Mouse (Mus musculus): ENCODE results near the gene Arhgap24.
A peak's percentile ranks its signal among the peaks of the same experiment; 100 is the strongest.

Arhgap24 gene

GRCm38 (mm10) chr5:102502333-102502732 lies 21.1 kb downstream of the Arhgap24 start:
- DNase-seq (ENCODE audit: low spot score), result no peak

DNA sequence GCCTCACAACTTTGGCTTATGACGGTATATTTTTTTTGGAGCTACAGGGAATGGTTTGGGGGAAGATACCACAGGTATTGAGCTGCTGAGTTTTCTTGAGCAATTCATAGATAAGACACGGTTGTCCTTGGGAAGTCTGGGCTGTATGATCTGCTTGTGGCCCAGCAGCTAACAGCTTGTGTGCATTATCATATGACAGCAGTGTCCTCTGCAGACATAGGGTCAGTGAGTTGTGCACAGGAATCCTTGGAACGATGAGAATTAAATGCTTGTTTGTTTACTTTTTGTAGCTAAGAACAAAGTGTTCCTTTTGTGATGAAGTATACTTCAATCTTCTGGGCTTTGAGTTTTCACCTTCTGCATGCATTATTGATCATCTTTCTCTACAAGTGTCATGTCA lies 21.9 kb downstream of the Arhgap24 start:
- no peak for DNase-seq (ENCODE audit: low spot score)

- DNase-seq (ENCODE audit: low spot score), result no peak
Measured at GRCm38 (mm10) chr5:102503868-102504267, 22.7 kb downstream of the Arhgap24 start.

DNA sequence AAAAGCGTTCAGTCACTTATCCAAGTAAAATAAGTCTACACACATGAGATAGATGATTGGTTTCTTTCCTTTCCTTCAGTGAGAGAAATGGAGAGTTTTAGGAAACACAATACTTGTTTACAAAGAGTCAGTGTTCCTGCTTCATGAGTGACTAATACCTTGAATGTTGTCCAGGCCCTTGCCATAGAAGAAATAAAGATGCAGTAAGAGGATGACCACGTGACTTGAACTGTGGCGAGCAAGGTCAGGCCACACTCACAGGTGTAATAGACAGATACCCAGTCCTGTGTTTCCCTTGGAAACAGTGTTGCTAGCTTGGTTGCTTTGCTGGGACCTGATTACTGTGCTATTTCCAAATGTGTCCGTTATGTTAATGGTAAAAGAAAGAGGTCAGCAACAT lies 23.4 kb downstream of the Arhgap24 start:
- no peak for DNase-seq (ENCODE audit: low spot score)

- DNase-seq (ENCODE audit: low spot score), result no peak
Measured at GRCm38 (mm10) chr5:102508162-102508561, 27.0 kb downstream of the Arhgap24 start.

GRCm38 (mm10) chr5:102509381-102509780 lies 28.2 kb downstream of the Arhgap24 start:
- DNase-seq (ENCODE audit: low spot score), result peak; percentile 49

DNA sequence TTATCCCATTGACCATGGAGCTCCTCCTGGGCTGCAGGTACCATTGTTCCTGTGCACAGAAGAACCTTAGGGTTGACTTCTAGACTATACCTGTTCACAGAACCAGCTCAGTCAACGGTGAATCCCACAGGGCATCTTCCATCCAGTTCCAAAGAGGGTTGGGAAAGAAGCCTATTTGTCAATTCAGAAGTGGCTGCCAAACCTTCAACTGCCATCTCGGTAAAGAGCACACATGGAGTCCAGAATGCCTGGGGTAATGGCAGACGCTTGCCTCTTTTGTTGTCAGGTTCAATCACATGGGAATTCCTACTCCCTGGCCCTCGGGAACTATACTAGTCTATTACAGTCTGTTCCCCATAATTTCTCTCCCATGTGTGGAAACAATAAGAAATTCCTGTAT lies 30.5 kb downstream of the Arhgap24 start:
- no peak for DNase-seq (ENCODE audit: low spot score)

DNA sequence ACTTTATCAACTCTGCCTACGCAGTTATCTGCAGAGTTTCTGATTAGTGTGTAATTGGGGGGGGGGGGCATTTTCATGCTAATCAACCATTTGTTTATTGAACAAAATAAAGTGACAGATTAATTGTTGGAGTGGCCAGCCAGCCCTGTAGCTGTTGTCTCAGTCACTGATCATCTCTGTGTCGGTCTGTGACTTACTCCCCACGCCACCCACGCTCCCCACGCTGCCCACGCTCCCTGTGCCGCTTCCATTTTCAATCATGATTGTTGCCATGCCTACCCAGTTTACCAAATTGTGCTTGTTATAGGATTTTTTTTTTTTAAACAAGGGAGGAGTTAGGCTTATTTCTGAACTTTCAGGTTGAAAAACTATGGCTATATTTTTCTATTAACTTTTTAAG lies 34.3 kb downstream of the Arhgap24 start:
- DNase-seq (ENCODE audit: low spot score), result peak; percentile 49

- no peak for DNase-seq (ENCODE audit: low spot score)
Measured at GRCm38 (mm10) chr5:102520506-102520905, 39.3 kb downstream of the Arhgap24 start.

DNA sequence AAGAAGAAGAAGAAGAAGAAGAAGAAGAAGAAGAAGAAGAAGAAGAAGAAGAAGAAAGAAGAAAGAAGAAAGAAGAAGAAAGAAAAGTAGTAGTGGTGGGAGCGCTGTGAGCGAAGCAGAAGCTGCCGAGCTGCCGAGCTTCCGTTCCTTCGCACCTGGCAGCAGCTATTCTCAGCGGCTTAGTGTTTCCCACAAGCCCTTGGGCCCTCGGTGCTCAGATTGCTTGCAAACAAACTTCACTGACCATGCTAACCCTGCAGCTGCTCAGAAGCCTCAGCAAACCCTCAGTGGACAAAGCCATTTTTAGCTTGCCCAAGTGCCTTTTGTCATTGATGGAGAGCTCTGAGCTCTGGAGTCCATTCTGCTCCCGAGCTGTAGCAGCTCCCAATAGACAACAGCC lies 54.1 kb downstream of the Arhgap24 start:
- no peak for DNase-seq (ENCODE audit: low spot score)

DNA sequence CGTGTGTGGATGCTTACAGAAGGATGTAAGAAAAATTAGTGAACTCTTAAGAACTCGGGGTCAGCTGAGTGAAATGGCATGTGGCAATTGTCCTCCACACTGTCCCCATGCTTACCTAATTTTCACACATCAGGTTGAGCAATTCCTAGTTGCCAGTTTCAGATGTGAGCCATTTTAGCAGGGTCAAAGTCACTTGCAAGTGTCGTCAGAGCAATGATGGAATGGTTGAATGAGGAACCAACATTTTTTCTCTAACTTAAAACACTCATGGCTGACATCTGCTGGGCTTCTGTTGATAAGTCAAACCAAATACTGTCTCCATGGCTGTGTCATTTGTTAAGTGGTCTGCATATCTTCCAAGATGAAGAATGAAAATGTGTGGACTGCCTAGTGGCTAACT lies 56.6 kb downstream of the Arhgap24 start:
- DNase-seq (ENCODE audit: low spot score), result no peak

GRCm38 (mm10) chr5:102546296-102546695 lies 65.1 kb downstream of the Arhgap24 start:
- no peak for DNase-seq (ENCODE audit: low spot score)

GRCm38 (mm10) chr5:102547786-102548185 lies 66.6 kb downstream of the Arhgap24 start:
- DNase-seq (ENCODE audit: low spot score), result no peak

DNA sequence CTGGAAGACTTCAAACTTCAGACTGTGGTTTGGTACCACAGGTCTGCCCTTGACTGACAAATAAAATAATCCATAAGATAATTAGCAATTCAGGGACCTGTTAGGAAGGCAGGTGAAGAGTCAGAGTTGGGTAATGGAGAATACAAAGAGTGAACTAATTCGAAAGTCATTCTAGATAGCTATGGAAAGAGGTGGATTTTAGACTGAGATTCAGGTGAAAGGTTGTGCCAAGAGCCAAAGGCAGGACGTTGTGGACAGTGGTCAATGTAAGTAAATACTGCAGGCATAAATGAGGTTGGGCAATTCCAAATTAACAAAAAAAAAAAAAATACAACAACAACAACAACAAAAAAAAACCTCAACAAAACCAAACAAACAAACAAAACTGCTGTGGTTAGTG lies 67.2 kb downstream of the Arhgap24 start:
- DNase-seq (ENCODE audit: low spot score), result no peak

DNA sequence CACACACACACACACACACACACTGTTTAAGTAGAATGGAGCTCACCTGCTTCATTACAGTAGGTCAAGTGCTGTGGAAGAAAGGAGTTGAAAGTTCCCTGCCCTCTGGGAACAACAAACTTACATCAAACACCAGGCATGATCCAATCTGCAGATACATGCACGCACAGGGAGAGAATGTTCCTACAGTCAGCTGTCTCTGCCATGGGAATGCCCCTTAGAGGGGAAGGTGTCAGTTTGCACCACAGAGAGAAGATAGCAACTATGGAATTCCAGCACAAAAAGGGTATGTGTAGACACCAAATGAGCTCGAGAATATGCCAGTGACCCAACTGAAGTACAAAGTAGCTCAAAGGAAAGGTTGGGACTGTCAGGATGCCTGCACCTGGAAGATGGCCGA lies 69.0 kb downstream of the Arhgap24 start:
- no peak for DNase-seq (ENCODE audit: low spot score)

GRCm38 (mm10) chr5:102550870-102551637 lies 69.9 kb downstream of the Arhgap24 start:
- no peak for DNase-seq (ENCODE audit: low spot score)

DNA sequence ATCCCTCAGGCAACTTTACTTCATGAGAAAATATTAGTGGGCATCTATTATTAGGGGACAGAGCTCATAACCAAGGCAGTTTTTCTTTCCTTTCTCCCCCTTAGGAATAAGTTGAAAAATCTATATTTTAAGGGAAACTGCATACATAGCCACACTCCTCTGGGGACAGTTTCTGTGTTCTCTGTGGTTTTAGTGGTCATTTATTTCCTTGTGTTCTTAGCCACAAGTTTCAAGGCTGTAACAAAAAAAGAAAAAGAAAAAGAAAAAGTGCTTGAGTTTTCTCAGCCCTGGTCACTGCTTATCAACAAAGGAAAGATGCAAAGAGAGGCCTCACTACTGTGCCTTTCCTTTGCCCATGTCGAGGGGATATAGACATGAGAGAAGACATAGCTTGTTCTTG lies 71.3 kb downstream of the Arhgap24 start:
- DNase-seq (ENCODE audit: low spot score), result no peak

GRCm38 (mm10) chr5:102555958-102556357 lies 74.8 kb downstream of the Arhgap24 start:
- DNase-seq (ENCODE audit: low spot score), result no peak

GRCm38 (mm10) chr5:102560270-102560669 lies 79.1 kb downstream of the Arhgap24 start:
- no peak for DNase-seq (ENCODE audit: low spot score)

GRCm38 (mm10) chr5:102563971-102564370 lies 82.8 kb downstream of the Arhgap24 start:
- DNase-seq (ENCODE audit: low spot score), result no peak

GRCm38 (mm10) chr5:102568764-102569163 lies 87.6 kb downstream of the Arhgap24 start:
- no peak for DNase-seq (ENCODE audit: low spot score)

DNA sequence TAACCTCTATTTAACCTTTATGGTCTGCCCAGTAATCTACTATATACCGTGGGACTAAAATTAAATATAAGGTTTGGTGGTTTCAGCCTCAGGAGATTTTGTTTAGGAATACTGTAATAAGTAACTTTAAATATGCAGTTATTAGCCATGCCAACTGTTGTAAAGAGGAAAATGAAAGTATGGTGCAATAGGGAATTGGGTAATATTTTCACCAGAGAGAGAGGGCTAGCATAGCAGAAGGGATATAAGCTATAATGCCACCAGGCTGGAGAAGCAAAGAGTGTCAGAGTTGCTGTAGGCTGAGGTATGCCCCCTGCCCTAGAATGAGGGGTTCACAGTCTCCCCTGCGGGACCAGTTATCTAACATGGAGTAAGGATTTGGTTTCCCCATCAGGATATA lies 90.3 kb downstream of the Arhgap24 start:
- no peak for DNase-seq (ENCODE audit: low spot score)

DNA sequence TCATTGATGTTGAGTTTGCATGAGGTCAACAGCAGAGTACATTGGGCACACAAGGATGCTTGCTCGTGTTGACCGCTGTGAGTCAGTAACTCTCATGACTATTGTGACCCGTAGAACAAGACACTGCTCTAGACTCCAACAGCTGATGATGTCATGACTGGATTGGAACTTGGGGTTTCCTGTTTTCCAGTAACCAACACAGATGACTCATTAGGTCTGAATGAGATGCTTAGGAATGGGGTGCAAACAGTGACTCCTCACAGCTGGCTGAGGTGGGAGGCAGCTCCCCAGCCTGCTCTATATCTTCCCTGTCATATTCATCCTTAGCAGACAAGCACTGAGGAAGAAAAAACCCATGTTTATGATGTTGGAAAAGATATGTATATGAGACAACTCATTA lies 95.6 kb downstream of the Arhgap24 start:
- no peak for DNase-seq (ENCODE audit: low spot score)

DNA sequence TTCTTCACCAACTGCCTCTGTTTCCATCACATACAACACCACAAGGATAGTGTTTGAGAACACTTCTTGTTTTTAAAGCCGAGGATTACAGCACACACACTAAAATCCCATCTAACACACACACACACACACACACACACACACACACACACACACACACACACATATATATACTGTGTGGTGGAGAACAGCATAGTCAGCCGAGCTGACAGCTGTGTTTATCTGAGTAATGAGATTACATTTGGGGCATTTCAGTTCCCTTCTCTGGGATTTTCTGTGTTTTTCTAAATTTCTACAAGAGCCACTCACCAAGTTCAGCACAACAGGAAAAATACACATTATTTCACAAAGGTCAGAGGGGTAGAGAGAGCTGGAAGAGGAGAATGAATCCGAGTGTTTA lies 96.5 kb downstream of the Arhgap24 start:
- DNase-seq (ENCODE audit: low spot score), result no peak
